Mouse (Mus musculus): Measurements from ENCODE around the gene Zfp950.

The Zfp950 gene

GRCm38 (mm10) chr19:61064386-61064785 is 76.3 kb downstream of the Zfp950 start:
- DNase-seq (ENCODE audit: extremely low read depth, insufficient read length, low spot score): no peak

DNA sequence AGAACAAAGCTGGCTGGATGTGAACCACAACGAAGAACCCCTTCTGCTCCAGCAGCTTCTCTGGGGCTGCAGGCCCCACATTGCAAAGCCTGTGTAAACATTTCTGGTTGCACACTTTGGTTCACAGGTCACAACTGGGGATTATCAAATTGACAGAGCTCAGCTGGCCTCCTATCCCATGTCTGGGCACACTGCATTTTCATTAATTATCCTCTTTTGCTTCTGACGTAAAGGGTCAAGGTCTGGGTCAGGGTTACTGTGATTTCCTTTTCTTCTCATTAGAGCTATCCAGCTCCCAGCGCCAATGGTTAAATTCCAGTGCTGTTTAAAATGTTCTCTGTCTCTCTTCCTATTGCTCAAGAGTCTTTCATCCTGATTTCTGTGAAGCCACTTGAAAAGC is 83.1 kb downstream of the Zfp950 start:
- no peak for DNase-seq (ENCODE audit: extremely low read depth, insufficient read length, low spot score)

DNA sequence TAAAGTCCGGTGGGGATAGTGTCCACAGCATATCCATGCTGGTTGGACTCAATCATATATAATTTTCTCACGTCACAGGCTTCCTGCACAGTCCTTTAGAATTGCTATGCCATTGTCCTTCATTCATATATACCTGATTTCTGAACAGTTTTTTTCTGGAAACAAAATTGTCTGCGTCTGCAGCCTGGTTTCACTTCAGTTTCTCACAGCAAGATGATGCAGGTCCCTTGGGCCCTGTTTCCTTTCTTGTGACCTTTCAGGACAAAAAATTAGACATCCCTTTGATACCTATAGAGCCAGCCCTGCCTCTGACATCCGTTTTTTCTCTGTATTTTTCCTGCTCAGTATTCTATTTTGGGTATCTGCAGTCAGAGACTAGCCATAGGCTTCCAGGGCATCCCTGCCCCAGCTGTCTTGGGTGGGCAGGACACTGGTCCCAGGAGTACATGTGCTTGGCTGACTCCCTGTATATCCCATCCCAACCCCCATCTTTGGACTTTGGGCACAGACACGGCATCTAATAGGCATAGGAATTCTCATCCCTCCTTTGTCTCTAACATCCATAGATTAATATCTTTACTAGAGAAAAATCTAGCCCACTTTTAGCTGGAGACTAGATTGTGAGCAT is 83.7 kb downstream of the Zfp950 start:
- no peak for DNase-seq (ENCODE audit: extremely low read depth, insufficient read length, low spot score)

DNA sequence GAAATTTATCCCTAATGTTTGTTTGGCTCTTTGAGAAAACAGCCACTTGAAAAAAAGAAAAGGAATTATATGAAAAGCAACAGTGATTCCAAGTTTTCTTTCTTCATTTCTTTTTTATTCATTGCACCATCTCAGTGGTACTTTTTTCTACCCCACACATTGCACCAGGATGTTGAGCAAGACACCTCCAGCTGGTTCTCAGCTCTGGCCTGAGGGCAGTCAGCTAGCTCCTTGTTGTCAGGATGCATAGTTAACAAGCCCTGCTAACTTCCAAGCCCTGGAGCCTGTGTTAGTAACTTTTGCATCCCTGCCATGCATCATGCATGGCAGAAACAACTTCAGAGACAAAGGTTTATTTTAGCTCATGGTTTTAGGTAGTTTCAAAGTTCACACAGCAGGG is 87.9 kb downstream of the Zfp950 start:
- DNase-seq (ENCODE audit: extremely low read depth, insufficient read length, low spot score): no peak

- no peak for DNase-seq (ENCODE audit: extremely low read depth, insufficient read length, low spot score)
Measured at GRCm38 (mm10) chr19:61052008-61052407, 88.6 kb downstream of the Zfp950 start.

DNA sequence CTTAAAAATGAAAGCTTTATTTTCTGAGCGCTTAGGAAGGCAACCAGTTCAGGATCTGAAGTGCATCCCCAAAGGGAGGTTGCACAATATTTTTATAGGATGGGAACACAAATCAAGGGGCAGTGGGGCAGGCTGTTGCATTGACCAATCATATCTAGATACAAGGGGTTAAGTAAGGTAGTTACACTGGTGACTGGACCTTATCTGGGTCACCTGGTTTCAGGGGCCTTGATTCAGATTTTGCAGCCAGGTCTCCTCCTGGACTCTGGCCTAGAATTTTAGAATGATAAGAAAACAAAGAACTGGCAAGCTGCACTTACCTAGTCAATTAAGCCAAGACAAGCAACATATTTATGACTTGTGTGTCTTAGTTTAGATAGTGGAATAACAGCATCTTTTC is 89.5 kb downstream of the Zfp950 start:
- DNase-seq (ENCODE audit: extremely low read depth, insufficient read length, low spot score): no peak

- DNase-seq (ENCODE audit: extremely low read depth, insufficient read length, low spot score): no peak
Measured at GRCm38 (mm10) chr19:61049413-61049812, 91.2 kb downstream of the Zfp950 start.

- no peak for DNase-seq (ENCODE audit: extremely low read depth, insufficient read length, low spot score)
Measured at GRCm38 (mm10) chr19:61048646-61049045, 92.0 kb downstream of the Zfp950 start.

DNA sequence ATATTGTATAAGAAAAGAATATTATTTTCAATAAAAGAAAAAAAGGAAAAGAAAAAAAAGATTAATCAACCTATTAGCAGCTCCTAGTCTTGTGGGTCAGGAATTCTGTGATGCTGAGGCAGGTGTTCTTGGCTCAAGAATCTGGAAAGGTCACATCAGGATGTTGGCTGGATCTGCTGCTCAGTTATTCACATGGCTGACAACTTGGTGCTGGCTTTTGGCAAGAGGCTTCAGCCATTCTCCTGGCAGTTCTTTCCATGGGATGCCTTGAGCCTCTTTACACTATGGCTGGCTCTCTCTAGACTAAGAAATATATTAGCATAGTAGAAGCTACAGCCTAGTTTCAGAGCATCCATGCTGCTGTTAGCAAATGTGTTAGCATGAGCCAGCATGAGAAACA is 101.5 kb downstream of the Zfp950 start:
- no peak for DNase-seq (ENCODE audit: extremely low read depth, insufficient read length, low spot score)

- no peak for DNase-seq (ENCODE audit: extremely low read depth, insufficient read length, low spot score)
Measured at GRCm38 (mm10) chr19:61031570-61031969, 109.1 kb downstream of the Zfp950 start.

GRCm38 (mm10) chr19:61021939-61022566 is 118.6 kb downstream of the Zfp950 start:
- DNase-seq (ENCODE audit: extremely low read depth, insufficient read length, low spot score): no peak

DNA sequence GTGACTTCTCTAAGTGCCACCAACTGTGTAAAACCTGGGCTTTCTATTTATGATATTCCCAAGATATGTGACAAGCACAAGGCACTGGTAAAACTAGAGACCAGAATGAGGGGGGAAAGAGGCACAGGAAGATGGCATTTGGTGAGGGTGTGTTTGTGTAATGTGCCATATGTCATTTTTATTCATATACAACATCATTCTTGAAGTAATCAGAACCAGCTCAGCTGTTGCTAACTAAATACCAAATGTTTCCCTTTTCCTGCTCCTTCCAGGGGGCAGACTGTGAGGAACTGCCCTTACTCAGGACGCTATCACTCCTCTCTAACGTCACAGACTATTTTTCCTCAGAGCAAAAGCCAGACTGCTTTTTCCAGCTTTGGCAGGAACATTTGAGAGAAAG is 119.1 kb downstream of the Zfp950 start:
- DNase-seq (ENCODE audit: extremely low read depth, insufficient read length, low spot score): no peak

DNA sequence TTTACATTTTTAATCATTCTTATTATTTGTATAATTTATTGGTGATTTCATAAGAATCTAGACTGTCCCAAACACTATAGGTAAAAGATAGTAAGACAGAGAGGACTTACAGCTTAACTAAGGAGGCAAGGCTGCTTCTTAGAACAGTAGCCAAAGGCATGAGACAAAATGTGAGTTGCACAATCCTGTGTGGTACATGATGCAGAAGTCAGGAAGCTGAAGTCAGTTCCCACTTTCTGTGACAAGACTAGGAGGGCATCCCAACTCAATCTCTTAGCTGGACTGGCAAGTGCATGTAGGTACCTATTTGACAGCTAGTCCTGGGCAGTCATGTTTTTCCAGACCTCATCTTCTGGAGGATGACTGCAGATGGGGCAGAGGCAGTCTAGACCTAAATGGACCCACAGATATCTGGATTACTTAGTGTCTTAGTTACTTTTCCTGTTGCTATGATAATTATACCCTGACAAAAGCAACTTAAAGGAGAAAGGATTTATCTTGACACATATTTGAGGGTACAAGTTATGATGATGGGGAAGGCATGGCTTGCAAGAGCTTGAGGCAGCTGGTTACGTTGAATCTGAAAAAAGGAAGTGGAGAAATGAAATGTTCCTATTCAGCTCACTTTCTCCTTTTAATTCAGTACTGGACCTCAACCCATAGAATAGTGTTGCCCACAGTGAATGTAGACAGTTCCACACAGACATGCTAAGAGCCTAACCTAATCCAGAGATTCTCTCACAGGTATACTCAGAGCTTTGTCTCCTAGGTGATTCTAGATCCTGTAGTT is 123.0 kb downstream of the Zfp950 start:
- no peak for DNase-seq (ENCODE audit: extremely low read depth, insufficient read length, low spot score)

- DNase-seq (ENCODE audit: extremely low read depth, insufficient read length, low spot score): no peak
Measured at GRCm38 (mm10) chr19:61009266-61009665, 131.4 kb downstream of the Zfp950 start.
